Mouse (Mus musculus) heart, embryonic 10.5 days (tissue): ENCODE measurements at regions not wholly inside any gene's neighbourhood (a gene's known extent, or its start where the extent isn't known, plus 50 kb on each side); places are given as distances from the start of the nearest gene placed in this dataset.
A peak's percentile ranks its signal among the peaks of the same experiment; 100 is the strongest.

Experiments
- DNase-seq: peaks from one replicate; pipeline ENCODE4 v3.0.0-alpha.2; 2017; ENCODE audit warnings: low spot score
- H3K27ac ChIP-seq: fragments of 300-500 bp; sonication (generic); 2 replicates; pipeline ENCODE4 v1.5.1; 2016; ENCODE audit warnings: mild to moderate bottlenecking
- H3K27me3 ChIP-seq: fragments of 300-500 bp; sonication (generic); 2 replicates; pipeline ENCODE4 v1.6.1; 2016; ENCODE audit warnings: mild to moderate bottlenecking; ENCODE audit not compliant: poor library complexity, insufficient read depth, severe bottlenecking
- H3K36me3 ChIP-seq: fragments of 300-500 bp; sonication (generic); 2 replicates; pipeline ENCODE4 v1.6.1; 2016; ENCODE audit warnings: mild to moderate bottlenecking, moderate library complexity
- H3K4me1 ChIP-seq: fragments of 300-500 bp; sonication (generic); 2 replicates; pipeline ENCODE4 v1.6.1; 2016; ENCODE audit warnings: mild to moderate bottlenecking
- H3K4me3 ChIP-seq: fragments of 300-500 bp; sonication (generic); 2 replicates; pipeline ENCODE4 v1.5.1; 2016; ENCODE audit warnings: mild to moderate bottlenecking, moderate library complexity
- H3K9me3 ChIP-seq: fragments of 300-500 bp; sonication (generic); 2 replicates; pipeline ENCODE4 v1.6.1; 2016; ENCODE audit warnings: mild to moderate bottlenecking, moderate library complexity
- WGBS: fragments of 180-500 bp; shearing (Covaris S2); methylation state at CpG from one replicate; pipeline ENCODE4 v1.1.7; 2016; 5-methylcytosine and 5-hydroxymethylcytosine counted together

DNA sequence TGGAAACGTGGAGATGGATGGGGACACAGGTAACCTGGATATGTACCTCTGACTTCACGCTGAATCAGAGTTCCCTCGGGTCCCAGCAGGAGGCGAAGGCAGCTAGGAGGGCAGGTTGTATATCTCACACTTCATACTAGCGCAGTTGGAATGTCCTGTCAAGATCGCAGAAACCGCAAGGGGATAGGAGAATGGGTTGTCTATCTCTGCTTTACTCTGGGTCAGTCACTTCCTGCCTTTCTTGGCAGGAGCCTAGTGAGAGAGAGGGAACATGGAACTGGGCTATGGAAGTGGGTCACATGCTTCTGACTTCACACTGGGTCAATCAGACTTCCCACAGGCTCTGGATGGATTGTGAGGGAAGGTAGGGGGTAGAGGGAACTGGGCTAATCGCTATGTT is 233.4 kb downstream of the Drd1 start:
- H3K9me3 ChIP-seq: no peaks in the 10 kb centered on the region
- H3K27me3 ChIP-seq: no peaks in the 10 kb centered on the region
- no peak overlapping the region for H3K27ac ChIP-seq
- H3K4me1 ChIP-seq: no peaks in the 10 kb centered on the region
- no peak overlapping the region for H3K4me3 ChIP-seq
- WGBS: 75% methylated on average over 8 of the region's 8 CpGs
- no peak for DNase-seq
- H3K36me3 ChIP-seq: no peaks in the 10 kb centered on the region

DNA sequence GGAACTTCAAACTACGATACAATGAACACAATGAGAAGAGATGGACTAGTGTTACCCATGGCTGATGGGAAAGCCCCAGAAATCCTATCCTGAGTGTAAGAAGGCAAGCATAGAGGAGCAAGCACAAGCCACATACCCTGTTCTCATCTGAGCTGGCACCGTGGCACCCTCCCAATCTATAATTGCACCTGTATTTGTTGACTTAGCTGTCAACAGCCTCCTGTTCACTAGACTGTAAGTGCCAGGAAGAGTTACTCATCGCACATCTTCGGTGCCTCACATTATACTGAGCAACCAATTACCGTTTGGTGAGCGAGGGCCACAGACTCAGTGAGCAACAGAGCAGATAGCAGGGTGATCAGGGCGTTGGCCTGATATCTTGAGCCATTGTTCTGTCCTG is 239.9 kb downstream of the Drd1 start:
- DNase-seq: no peak
- Histone ChIP-seq H3K36me3 (no peaks in the 10 kb centered on the region), H3K4me1 (0 out of 2 replicates have a peak, but pooled peaks cover 2% of the 10 kb centered on the region), H3K27ac (no peak overlapping the region), H3K4me3 (no peak overlapping the region), H3K9me3 (no peaks in the 10 kb centered on the region), H3K27me3 (no peaks in the 10 kb centered on the region)
- WGBS: 80% methylated on average over 7 of the region's 7 CpGs

DNA sequence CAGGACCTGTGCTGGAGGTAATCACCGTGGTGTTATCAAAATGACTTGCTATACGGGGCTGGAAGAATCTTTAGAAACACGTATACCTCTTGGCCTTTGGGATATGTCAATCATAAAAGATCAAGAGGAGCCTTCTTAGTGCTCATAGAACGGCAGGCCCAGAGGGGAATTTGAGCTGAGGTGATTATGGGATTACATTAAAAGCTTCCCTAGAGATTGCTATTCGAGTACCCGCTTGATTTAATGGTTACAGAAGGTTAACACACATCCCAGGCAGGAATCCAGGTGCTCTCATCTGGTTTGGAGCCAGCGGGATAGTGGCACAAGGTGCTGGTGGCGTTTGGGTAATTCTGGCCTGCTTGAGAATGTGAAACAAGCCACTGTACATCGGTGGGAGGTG is 241.4 kb downstream of the Drd1 start:
- WGBS: 70% methylated on average over 9 of the region's 9 CpGs
- no peak for DNase-seq
- H3K4me3 ChIP-seq: no peak overlapping the region

DNA sequence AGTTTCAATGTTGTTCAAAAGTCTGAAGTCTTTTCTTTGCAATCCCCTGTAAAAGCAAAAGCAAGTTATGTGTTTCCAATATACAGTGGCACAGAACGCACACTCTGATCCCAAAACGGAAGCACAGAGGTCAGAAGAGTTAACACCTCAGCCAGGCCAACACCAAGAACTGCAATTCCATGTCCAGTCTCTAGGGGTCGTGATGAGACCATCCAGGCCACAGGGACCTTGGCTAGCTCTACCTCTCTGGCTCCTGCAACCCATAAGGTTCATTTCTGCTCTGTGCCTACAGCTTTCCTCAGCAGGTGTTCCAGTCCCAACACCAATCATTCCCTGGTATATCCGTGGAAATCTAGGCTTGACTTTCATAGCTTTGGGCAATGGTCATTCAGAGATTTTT is 243.6 kb downstream of the Drd1 start:
- no peak overlapping the region for H3K27ac ChIP-seq
- H3K27me3 ChIP-seq: peaks cover 6% of the 10 kb centered on the region; the same call in 1 of the 2 replicates
- H3K4me3 ChIP-seq: no peak overlapping the region
- WGBS: 20% methylated on average over 4 of the region's 4 CpGs
- H3K9me3 ChIP-seq: no peaks in the 10 kb centered on the region
- no peaks in the 10 kb centered on the region for H3K36me3 ChIP-seq
- DNase-seq: no peak
- H3K4me1 ChIP-seq: peaks cover 13% of the 10 kb centered on the region

More for the DNA sequence above, 241.4 kb downstream of the Drd1 start:
- Histone ChIP-seq H3K36me3 (no peaks in the 10 kb centered on the region), H3K27ac (no peak overlapping the region), H3K4me1 (0 out of 2 replicates have a peak, but pooled peaks cover 2% of the 10 kb centered on the region), H3K9me3 (no peaks in the 10 kb centered on the region), H3K27me3 (no peaks in the 10 kb centered on the region)

DNA sequence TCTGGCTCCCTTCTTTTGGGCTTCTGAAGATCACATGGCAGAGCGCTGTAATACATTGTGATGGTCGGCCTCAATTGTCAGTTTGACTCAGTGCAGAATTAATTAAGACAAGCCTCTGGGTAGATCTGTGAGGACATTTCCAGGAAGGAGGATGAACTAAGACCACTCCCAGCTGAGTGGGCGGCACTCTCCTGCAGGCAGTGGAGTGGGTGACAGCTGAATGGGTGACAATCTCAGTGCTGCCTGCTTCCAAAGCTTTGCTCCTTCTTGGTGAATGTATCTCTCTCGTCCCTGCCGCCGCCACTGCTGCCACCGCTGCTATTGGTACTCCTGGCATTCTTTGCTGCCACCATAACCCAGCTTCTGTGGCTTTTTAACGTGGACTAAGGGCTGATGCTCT is 244.4 kb downstream of the Drd1 start:
- Histone ChIP-seq H3K4me1 (peaks cover 13% of the 10 kb centered on the region), H3K4me3 (no peak overlapping the region), H3K36me3 (no peaks in the 10 kb centered on the region), H3K27ac (no peak overlapping the region), H3K9me3 (no peaks in the 10 kb centered on the region), H3K27me3 (peaks cover 6% of the 10 kb centered on the region; the same call in 1 of the 2 replicates)
- no peak for DNase-seq
- 74% methylated on average over 8 of the region's 8 CpGs for WGBS

DNA sequence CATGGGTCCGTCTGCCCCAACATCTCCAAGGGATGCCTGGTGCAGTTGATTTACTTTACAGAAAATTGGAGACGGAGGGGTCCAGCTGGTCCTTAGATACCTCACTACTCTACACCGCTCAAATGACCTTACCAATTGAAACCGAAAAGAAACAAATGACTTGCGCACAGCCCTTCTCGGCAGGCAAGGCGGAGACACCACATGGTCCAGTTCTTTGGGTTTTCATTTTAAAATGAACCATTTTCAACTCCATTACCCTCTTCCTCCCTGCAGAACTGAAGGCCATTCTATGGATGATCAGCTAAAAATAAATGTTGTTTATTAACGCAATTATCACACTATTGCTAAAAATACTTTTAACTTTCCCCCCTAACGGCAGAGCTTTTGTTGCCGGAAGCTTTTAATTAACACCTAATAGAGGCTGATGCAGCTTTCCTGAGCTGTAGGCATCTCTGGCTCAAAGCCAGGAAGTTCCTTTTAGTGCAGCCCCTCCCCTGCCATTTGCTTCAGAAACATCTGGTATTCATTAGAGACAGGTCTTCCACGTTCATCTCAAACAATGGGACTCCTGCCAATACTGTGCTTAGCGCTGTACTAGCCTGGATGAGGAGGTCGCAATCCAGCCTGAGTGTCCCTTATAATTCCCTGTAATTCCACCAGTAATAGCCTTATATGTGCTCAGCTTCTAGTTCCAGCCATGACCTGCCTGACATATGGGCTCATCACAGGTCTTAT is 247.5 kb downstream of the Drd1 start:
- H3K27ac ChIP-seq: no peak overlapping the region
- 55% methylated on average over 13 of the region's 13 CpGs for WGBS
- H3K9me3 ChIP-seq: no peaks in the 10 kb centered on the region
- peaks cover 6% of the 10 kb centered on the region; the same call in 1 of the 2 replicates for H3K27me3 ChIP-seq
- DNase-seq: no peak
- no peak overlapping the region for H3K4me3 ChIP-seq
- no peaks in the 10 kb centered on the region for H3K36me3 ChIP-seq
- peaks cover 13% of the 10 kb centered on the region for H3K4me1 ChIP-seq

DNA sequence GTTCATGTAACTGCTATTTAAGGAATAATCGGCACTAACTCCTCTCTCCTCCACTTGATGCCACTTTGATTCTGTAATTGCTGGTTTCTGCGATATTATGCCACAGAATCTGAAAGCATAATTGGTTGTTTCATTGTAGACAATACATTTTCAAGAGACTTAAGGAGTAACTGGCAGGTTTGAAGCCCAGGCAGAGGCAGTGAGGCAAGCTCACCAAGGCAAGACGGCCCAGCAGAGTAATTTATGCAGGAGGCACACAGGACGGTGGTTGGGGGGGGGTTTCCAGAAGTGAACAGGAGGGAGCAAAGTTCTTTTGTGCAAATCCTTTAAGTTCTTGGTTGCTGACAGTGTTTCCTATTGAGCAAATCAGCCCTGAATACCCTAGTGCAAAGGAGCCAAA is 249.6 kb downstream of the Drd1 start:
- no peak overlapping the region for H3K4me3 ChIP-seq
- H3K27me3 ChIP-seq: peaks cover 6% of the 10 kb centered on the region; the same call in 1 of the 2 replicates
- no peaks in the 10 kb centered on the region for H3K36me3 ChIP-seq
- H3K27ac ChIP-seq: no peak overlapping the region
- WGBS: 80% methylated on average over 4 of the region's 4 CpGs
- DNase-seq: no peak
- peaks cover 11% of the 10 kb centered on the region for H3K4me1 ChIP-seq
- no peaks in the 10 kb centered on the region for H3K9me3 ChIP-seq

DNA sequence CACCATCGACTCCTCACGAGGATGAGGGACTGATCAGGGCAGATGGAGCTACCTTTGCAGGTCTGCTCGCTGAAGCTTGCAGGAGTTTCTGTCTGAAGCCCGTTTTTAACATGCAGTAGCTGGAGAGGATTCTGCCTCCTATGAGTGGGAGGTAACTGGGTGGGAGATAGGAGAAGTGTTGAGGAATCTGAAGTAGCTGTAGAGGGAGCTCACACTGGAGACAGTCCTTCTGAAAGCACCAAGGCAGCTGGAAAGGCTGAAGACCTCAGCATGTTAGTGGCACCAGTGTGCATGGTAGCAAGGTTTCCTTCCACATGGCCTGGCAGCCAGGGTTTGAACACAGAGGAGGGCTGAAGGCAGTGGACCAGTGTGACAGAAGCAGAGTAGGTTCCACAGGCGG is 254.5 kb downstream of the Drd1 start:
- Histone ChIP-seq H3K4me3 (no peak overlapping the region), H3K27ac (no peak overlapping the region), H3K9me3 (no peaks in the 10 kb centered on the region), H3K27me3 (no peaks in the 10 kb centered on the region), H3K36me3 (no peaks in the 10 kb centered on the region), H3K4me1 (no peaks in the 10 kb centered on the region)
- WGBS: 74% methylated on average over 5 of the region's 5 CpGs
- peak; percentile 58 for DNase-seq

DNA sequence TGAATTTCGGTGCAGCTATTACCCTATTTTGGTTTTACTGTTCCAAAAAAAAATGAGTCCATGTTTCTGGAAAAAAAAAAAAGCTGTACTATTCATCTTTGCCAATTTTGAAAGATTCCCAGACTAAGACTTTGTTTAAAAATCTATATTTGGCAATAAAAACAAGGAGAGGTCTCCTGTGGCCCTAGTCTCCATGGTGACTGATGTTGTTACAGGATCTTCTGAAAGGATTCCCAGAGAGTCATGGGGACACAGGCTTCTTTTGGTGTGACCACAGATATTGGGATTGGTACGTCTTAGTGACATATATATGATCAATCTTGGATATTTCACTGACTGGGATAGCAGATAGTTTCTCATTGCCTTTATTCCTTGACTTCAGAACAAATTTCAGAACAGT is 266.7 kb downstream of the Drd1 start:
- no peaks in the 10 kb centered on the region for H3K36me3 ChIP-seq
- H3K4me3 ChIP-seq: no peak overlapping the region
- no peaks in the 10 kb centered on the region for H3K9me3 ChIP-seq
- DNase-seq: no peak
- no peaks in the 10 kb centered on the region for H3K4me1 ChIP-seq
- 76% methylated on average over 2 of the region's 2 CpGs for WGBS
- H3K27ac ChIP-seq: no peak overlapping the region
- no peaks in the 10 kb centered on the region for H3K27me3 ChIP-seq

DNA sequence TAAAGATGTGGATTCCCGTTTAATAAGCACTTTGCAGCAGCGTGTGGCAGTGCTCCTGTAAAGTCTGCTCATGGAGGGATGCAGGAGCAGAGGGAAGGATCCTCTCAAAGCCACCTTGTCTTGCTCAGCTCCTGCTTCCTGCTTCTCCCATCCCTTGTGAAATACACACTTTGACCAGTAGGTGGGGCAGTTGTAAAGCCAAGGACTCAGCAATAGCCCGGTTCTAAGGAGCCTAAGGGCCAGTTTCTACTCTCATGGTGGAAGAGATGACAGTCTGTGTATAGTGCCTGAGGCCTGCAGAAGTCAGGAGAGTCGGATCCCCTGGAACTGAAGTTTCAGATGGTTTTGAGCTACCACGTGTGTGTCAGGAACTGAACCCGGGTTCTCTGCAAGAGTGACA is 272.0 kb downstream of the Drd1 start:
- DNase-seq: no peak
- 25% methylated on average over 6 of the region's 6 CpGs for WGBS
- no peak overlapping the region for H3K27ac ChIP-seq
- H3K4me1 ChIP-seq: no peaks in the 10 kb centered on the region
- H3K9me3 ChIP-seq: no peaks in the 10 kb centered on the region
- peaks cover 20% of the 10 kb centered on the region; the same call in 1 of the 2 replicates for H3K27me3 ChIP-seq
- H3K36me3 ChIP-seq: no peaks in the 10 kb centered on the region
- no peak overlapping the region for H3K4me3 ChIP-seq

DNA sequence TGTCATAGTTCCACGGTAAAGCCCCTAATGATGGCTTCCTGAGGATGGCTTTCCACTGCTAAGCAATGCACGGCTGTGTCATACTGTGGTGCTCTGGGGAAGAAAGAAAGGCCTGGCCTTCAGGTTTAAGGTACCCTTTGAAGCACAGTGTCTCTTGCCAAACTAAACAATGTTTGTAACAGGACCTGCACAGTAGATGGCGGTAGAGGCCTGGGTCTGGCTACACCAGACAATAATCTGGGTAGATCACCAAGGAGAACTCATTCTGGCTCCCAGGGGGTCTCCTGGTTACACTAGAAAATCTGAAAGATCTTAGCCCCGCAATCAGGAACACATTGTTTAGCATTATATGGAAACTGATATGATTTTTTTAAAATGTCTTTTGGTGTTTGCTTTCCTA is 276.4 kb downstream of the Drd1 start:
- H3K4me1 ChIP-seq: no peaks in the 10 kb centered on the region
- no peaks in the 10 kb centered on the region for H3K9me3 ChIP-seq
- no peak overlapping the region for H3K27ac ChIP-seq
- H3K27me3 ChIP-seq: peaks cover 20% of the 10 kb centered on the region
- no peak for DNase-seq
- 54% methylated on average over 4 of the region's 4 CpGs for WGBS
- no peaks in the 10 kb centered on the region for H3K36me3 ChIP-seq
- H3K4me3 ChIP-seq: no peak overlapping the region

DNA sequence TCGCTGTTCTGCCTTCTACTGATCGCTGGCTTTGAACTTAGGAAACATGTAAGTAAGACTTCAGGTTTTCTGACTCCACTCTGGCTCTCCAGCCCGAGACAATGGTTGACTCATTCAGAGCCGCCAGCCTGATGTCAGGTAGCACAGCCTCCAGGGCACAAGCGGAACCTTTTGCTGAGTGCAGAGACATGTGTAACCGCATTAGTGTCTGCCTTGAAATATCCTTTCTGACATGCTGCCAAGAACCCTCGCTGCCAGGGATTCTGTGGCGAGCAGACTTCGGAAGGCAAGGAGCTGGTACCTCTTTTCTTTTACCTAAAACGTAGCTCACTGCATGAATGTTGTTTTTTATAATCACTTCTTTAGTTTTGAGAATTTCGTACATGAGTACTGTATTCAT is 279.1 kb downstream of the Drd1 start:
- H3K4me3 ChIP-seq: no peak overlapping the region
- 81% methylated on average over 11 of the region's 11 CpGs for WGBS
- no peaks in the 10 kb centered on the region for H3K9me3 ChIP-seq
- peaks cover 12% of the 10 kb centered on the region for H3K27me3 ChIP-seq
- H3K27ac ChIP-seq: no peak overlapping the region
- H3K36me3 ChIP-seq: no peaks in the 10 kb centered on the region
- DNase-seq: no peak
- H3K4me1 ChIP-seq: no peaks in the 10 kb centered on the region

DNA sequence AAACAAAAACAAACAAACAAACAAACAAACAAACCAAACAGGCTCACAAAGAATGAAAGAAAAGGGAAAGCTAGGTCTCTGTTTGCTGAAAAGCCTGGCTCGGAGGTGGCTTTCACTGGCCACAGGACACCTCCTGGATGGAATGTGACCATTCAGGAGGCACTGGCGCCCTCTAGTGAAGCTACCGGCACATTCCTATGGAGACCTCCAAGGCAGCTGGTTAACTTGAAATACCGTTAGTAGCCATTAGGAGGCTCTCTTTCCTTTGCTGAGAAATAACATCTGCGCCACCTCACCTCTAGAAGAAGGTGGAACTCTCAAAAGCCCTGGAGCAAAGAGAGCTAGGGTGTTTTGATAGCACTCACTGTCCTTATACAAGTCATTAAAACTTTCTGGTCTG is 279.8 kb downstream of the Drd1 start:
- 39% methylated on average over 5 of the region's 5 CpGs for WGBS

More for the DNA sequence above, 279.8 kb downstream of the Drd1 start:
- Histone ChIP-seq H3K4me3 (no peak overlapping the region), H3K9me3 (no peaks in the 10 kb centered on the region), H3K4me1 (no peaks in the 10 kb centered on the region), H3K27ac (no peak overlapping the region), H3K36me3 (no peaks in the 10 kb centered on the region), H3K27me3 (peaks cover 6% of the 10 kb centered on the region; the same call in 1 of the 2 replicates)
- peak; percentile 78 for DNase-seq
